Mouse (Mus musculus) ovary, postnatal 36 days (tissue): ENCODE data around the gene Adh7.

Source experiments
- DNase-seq: peaks from one replicate; pipeline ENCODE4 v3.0.0; 2022; ENCODE audit warnings: low spot score, mixed read lengths

Adh7 gene

DNA sequence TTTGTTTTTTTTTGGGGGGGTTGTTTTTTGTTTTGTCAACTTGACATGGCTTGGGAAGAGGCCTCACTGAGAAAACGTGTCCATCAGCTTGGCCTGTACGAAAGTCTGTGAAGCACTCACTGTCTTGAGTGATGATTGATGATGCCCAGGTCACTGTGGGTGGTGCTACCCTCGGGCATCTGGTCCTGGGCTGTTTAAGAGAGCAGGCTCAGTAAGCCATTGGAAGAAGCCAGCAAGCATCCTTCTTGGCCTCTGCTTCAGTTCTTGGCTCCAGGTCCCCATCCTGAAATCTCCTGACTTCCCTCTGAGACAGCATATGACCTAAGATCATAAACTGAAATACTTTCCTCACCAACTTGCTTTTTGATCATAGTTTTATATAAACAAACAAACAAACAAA lies 37.8 kb downstream of the Adh7 start:
- no peak for DNase-seq

DNA sequence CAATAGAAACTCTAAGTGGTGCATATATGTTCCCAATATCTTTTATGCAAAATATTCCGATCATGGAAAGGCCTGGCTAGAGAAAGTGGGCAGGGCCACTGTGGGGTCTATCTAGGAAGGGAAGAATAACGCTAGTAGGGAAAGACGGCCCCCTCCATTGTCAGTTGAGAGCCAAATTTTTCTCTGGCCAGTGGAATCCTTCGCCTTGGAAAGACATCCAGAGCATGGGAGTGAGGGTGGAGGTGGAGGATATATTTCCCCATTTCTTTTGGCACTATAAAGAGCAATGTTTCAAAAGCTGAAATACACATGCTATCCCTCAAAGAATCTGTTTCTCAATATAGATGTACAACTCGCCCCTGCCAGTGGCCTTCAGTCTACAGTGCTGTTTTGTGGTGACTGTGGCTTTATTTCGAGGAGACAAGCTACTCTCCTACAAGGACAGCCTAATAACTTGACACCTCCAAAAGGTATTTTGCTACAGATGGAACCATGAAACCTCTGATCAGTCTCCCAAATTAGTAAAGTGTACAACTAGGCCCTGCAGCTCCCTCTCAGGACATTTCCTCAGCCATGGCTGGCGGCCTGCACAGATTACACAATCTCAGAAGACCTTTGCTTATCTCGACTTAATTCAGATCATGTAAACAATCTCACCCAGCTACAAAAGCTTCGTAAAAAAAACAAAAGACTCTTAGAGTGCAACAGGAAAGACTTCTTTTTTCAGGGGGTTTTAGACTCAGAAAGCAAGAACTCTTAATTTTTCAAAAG lies 38.4 kb downstream of the Adh7 start:
- no peak for DNase-seq

DNA sequence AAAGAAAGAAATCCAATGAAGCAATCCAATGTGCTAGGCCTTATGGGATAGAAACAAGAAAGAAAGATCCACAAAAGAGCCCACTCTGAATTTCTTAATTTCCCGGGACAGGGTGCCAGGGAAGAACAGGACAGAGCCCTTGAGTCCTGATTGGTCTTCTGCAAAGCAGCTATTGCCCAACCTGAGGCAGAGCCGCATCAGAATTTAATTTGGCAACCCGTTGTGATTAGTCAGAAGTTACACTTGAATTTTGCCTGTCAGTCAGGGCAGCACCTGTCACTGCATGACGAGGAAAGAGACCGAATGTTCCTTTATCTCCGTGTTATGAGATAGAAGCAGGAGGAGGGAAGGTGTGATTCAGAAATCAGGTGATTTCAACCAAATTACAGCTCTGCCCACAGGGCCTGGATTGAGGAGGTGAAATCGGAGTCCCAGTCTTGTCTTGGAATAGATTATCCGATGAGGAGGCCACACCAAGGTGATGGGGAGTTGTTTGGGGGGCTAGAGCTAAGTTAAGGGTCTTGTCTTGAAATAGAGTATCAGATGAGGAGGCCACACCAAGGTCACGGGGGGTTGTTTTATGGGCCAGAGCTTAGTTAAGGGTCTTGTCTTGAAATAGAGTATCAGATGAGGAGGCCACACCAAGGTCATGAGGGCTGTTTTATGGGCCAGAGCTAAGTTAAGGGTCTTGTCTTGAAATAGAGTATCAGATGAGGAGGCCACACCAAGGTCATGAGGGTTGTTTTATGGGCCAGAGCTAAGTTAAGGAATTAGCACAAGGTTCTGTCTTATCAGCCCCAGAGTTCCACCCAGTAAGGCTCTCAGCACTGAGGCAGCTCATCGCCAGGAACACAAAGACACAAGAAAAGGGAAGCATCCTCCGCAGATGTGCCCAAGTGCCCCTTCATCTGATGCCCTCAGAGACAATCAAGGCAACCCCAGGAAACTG lies 43.4 kb downstream of the Adh7 start, which contains the start of gene Adh1:
Gene Adh1, plus strand, starts transcription at position 271 of the 949 bp plus-strand sequence.
- DNase-seq: no peak

- DNase-seq: no peak
Observed at GRCm38 (mm10) chr3:138262568-138262967, 45.0 kb downstream of the Adh7 start.

GRCm38 (mm10) chr3:138263154-138263930 lies 45.8 kb downstream of the Adh7 start:
- DNase-seq: no peak

DNA sequence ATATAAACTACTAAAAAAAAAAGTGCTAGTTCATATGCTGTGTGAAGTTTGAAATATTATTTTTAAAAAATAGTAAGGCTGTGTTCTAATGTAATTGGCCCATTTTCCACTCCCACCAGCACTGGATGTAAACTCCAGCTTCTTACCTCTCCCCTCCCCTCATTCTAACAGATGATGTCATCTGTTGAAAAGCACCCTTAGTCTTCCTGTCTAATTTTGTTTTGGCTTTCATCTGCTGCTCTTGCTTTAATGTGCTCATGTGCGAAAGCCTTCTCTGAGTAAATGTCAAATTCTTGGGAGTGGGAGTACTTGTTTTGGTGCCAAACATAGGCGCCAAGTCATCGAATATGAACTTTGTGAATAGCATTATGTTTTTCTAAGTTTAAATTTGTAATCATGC lies 47.1 kb downstream of the Adh7 start:
- DNase-seq: no peak

GRCm38 (mm10) chr3:138270507-138270906 lies 52.9 kb downstream of the Adh7 start:
- DNase-seq: no peak

GRCm38 (mm10) chr3:138271297-138271696 lies 53.7 kb downstream of the Adh7 start:
- no peak for DNase-seq

DNA sequence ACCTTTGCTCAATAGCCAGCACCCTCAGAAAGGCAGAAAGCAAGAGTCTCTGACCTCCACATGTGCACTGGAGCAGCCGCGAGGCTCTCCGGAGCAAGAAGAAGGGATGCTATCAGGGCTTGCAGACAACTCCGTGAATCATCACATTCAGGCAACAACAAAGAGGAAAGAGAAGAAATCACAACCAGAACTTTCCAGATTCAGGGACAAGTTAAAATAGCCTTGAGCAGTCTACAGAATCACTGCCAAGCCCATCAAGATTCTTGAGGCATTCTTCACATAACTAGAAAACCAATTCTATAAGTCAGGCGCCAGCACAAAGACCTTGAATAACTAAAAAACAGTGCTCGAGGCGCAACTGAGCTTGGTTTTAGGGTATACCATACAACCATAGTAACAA lies 55.5 kb downstream of the Adh7 start:
- no peak for DNase-seq

DNA sequence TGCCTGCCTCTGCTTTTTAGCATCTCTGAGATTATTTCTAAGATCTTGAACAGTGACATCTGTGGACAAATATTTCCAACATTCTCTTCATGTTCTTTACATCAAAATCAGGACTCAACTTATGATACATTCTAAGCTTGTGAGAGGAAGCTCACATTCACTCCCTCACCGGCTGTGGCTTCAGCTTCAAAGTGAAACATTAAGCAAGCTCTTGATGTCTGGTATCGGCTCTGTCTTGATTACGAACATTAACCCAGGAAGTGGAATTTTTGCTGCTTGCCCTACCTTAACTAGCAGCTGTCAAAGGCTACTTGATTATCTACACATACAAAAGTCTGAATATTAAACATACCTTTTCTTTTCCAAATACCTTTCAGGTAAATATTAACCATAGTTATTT lies 57.5 kb downstream of the Adh7 start:
- no peak for DNase-seq

GRCm38 (mm10) chr3:138282556-138282955 lies 65.0 kb downstream of the Adh7 start:
- no peak for DNase-seq
